Mouse (Mus musculus): Measurements from ENCODE around the gene Nde1.

- TF ChIP-seq CTCF (IDR thresholded peaks at IDR 0.05) (peak; percentile 73), EP300 (IDR thresholded peaks at IDR 0.05) (no peak)
Observed at GRCm38 (mm10) chr16:14195427-14195826, 32.4 kb downstream of the Nde1 start.
